Mouse (Mus musculus): ENCODE results near the gene Txndc11.
A peak's percentile ranks its signal among the peaks of the same experiment; 100 is the strongest.

Txndc11 gene

GRCm38 (mm10) chr16:11134348-11135344 is at the start of gene Txndc11:
Txndc11 (minus strand) TSS chr16:11134650.
- peak; percentile 100 for DNase-seq (ENCODE audit: low spot score)

- DNase-seq (ENCODE audit: low spot score), result no peak
These were observed 43.0 kb upstream of the Txndc11 start for GRCm38 (mm10) chr16:11177404-11177803.

- no peak for DNase-seq (ENCODE audit: low spot score)
These were observed 42.4 kb upstream of the Txndc11 start for GRCm38 (mm10) chr16:11176884-11177244.

GRCm38 (mm10) chr16:11176208-11176883 is 41.9 kb upstream of the Txndc11 start, which contains the start of gene Zc3h7a:
Zc3h7a (minus strand) TSS chr16:11176393.
- peak; percentile 93 for DNase-seq (ENCODE audit: low spot score)

- DNase-seq (ENCODE audit: low spot score), result peak; percentile 50
These were observed 41.2 kb upstream of the Txndc11 start for GRCm38 (mm10) chr16:11175489-11176207.

GRCm38 (mm10) chr16:11175100-11175488 is 40.6 kb upstream of the Txndc11 start:
- DNase-seq (ENCODE audit: low spot score), result peak; percentile 10

GRCm38 (mm10) chr16:11174671-11175081 is 40.2 kb upstream of the Txndc11 start:
- DNase-seq (ENCODE audit: low spot score), result peak; percentile 69

GRCm38 (mm10) chr16:11171679-11172078 is 37.2 kb upstream of the Txndc11 start:
- no peak for DNase-seq (ENCODE audit: low spot score)

- DNase-seq (ENCODE audit: low spot score), result no peak
These were observed 32.0 kb upstream of the Txndc11 start for GRCm38 (mm10) chr16:11166431-11166830.

GRCm38 (mm10) chr16:11164695-11165255 is 30.3 kb upstream of the Txndc11 start:
- no peak for DNase-seq (ENCODE audit: low spot score)

GRCm38 (mm10) chr16:11157721-11158120 is 23.3 kb upstream of the Txndc11 start:
- DNase-seq (ENCODE audit: low spot score), result peak; percentile 84

GRCm38 (mm10) chr16:11154500-11154899 is 20.1 kb upstream of the Txndc11 start:
- no peak for DNase-seq (ENCODE audit: low spot score)

GRCm38 (mm10) chr16:11143706-11144483 is 9.4 kb upstream of the Txndc11 start:
- peak; percentile 100 for DNase-seq (ENCODE audit: low spot score)

- DNase-seq (ENCODE audit: low spot score), result no peak
These were observed 738 bp downstream of the Txndc11 start for GRCm38 (mm10) chr16:11133476-11134347.

GRCm38 (mm10) chr16:11132839-11133238 is 1.6 kb downstream of the Txndc11 start:
- DNase-seq (ENCODE audit: low spot score), result no peak

GRCm38 (mm10) chr16:11128301-11128700 is 6.1 kb downstream of the Txndc11 start:
- no peak for DNase-seq (ENCODE audit: low spot score)

- no peak for DNase-seq (ENCODE audit: low spot score)
These were observed 9.1 kb downstream of the Txndc11 start for GRCm38 (mm10) chr16:11125371-11125770.

GRCm38 (mm10) chr16:11124110-11124509 is 10.3 kb downstream of the Txndc11 start:
- no peak for DNase-seq (ENCODE audit: low spot score)

- no peak for DNase-seq (ENCODE audit: low spot score)
These were observed 11.8 kb downstream of the Txndc11 start for GRCm38 (mm10) chr16:11122625-11123024.

GRCm38 (mm10) chr16:11109198-11109740 is 25.2 kb downstream of the Txndc11 start:
- no peak for DNase-seq (ENCODE audit: low spot score)

All from T-cell, adult 2 months (primary cell).